Comparison of ENCODE assay signal across 35 mouse cellular contexts in genomic region chr12:50540793-50541192, GRCm38 (mm10).
"Had no signal": no experiment of that assay in that cellular context is flagged by ENCODE, and none has a peak within 500 bp of the region (broad histone marks: within the 10 kb centered on the region; RNA-seq: fewer than 3 reads in every experiment).

No protein-coding gene starts in this region.

- H3K9ac ChIP-seq: heart, embryonic 12.5 days; heart, embryonic 13.5 days; heart, embryonic 15.5 days; hindbrain, embryonic 12.5 days; hindbrain, embryonic 13.5 days; hindbrain, embryonic 14.5 days; hindbrain, embryonic 15.5 days; intestine, embryonic 15.5 days; kidney, embryonic 15.5 days had no signal

- H3K4me2 ChIP-seq: heart, embryonic 11.5 days; heart, embryonic 12.5 days; heart, embryonic 13.5 days; heart, embryonic 15.5 days; hindbrain, embryonic 12.5 days; hindbrain, embryonic 13.5 days; hindbrain, embryonic 14.5 days; hindbrain, embryonic 15.5 days; intestine, embryonic 15.5 days; kidney, embryonic 15.5 days had no signal

- H3K27ac ChIP-seq: heart, adult 2 months; heart, embryonic 10.5 days; heart, embryonic 13.5 days; heart, embryonic 15.5 days; hindbrain, embryonic 10.5 days; hindbrain, embryonic 12.5 days; hindbrain, embryonic 13.5 days; hindbrain, embryonic 14.5 days; hindbrain, embryonic 15.5 days; hindbrain, postnatal 0 days; intestine, embryonic 15.5 days; kidney, embryonic 15.5 days; kidney, postnatal 0 days; layer of hippocampus, adult 2 months had no signal

- H3K9me3 ChIP-seq: heart, embryonic 10.5 days; heart, embryonic 12.5 days; heart, embryonic 13.5 days; heart, embryonic 15.5 days; hindbrain, embryonic 10.5 days; hindbrain, embryonic 12.5 days; hindbrain, embryonic 13.5 days; hindbrain, embryonic 15.5 days; intestine, embryonic 15.5 days; kidney, embryonic 15.5 days had no signal

- DNase-seq: heart, adult 2 months; heart, postnatal 10 days; heart, postnatal 14 days; heart, postnatal 36 days; heart, postnatal 4 days; kidney, adult 11 months; kidney, adult 18-20 months; kidney, adult 2 months; kidney, adult 8-10 months; kidney, adult 9 months; kidney, postnatal 10 days; kidney, postnatal 14 days; kidney, postnatal 25 days; kidney, postnatal 36 days; kidney, postnatal 4 days; layer of hippocampus, adult 9-11 months had no signal

- H3K36me3 ChIP-seq: heart, embryonic 10.5 days; heart, embryonic 12.5 days; heart, embryonic 13.5 days; heart, embryonic 15.5 days; hindbrain, embryonic 10.5 days; hindbrain, embryonic 12.5 days; hindbrain, embryonic 13.5 days; hindbrain, embryonic 15.5 days; intestine, embryonic 15.5 days; kidney, embryonic 15.5 days had no signal

- H3K4me3 ChIP-seq: heart, adult 2 months; heart, embryonic 10.5 days; heart, embryonic 12.5 days; heart, embryonic 13.5 days; heart, embryonic 15.5 days; hindbrain, embryonic 10.5 days; hindbrain, embryonic 12.5 days; hindbrain, embryonic 13.5 days; hindbrain, embryonic 15.5 days; intestine, embryonic 15.5 days; kidney, embryonic 15.5 days; layer of hippocampus, adult 2 months had no signal

- ATAC-seq: hindbrain, embryonic 16.5 days; hindbrain, postnatal 0 days; inflammation-experienced regulatory T-cells, adult 6 months; intestine, embryonic 15.5 days; intestine, embryonic 16.5 days; intestine, postnatal 0 days had no signal

- H3K4me1 ChIP-seq: intestine, embryonic 15.5 days; kidney, embryonic 15.5 days had no signal

- H3K27me3 ChIP-seq: heart, embryonic 12.5 days; heart, embryonic 13.5 days; heart, embryonic 15.5 days; hindbrain, embryonic 12.5 days; hindbrain, embryonic 13.5 days; hindbrain, embryonic 15.5 days; intestine, embryonic 15.5 days; kidney, embryonic 15.5 days had no signal
